Mouse (Mus musculus): ENCODE data around the gene Npr2.
A peak's percentile ranks its signal among the peaks of the same experiment; 100 is the strongest.
"Not testable (repeated sequence)": the region's sequence is repeated elsewhere in the genome, so short reads cannot be mapped to it uniquely, and the experiment has no call there.

The Npr2 gene

GRCm38 (mm10) chr4:43631046-43631955, at the start of gene Npr2:
Npr2 (plus strand) TSS chr4:43631935.
- DNase-seq (ENCODE audit: low read depth, low spot score), result peak; percentile 43

- DNase-seq (ENCODE audit: low read depth, low spot score), result no peak
Measured at GRCm38 (mm10) chr4:43582241-43582640, 49.5 kb upstream of the Npr2 start.

- no peak for DNase-seq (ENCODE audit: low read depth, low spot score)
Measured at GRCm38 (mm10) chr4:43583421-43583820, 48.3 kb upstream of the Npr2 start.

GRCm38 (mm10) chr4:43584444-43585416, 47.0 kb upstream of the Npr2 start, which contains the start of gene Msmp:
Msmp (minus strand) TSS chr4:43584494.
- no peak for DNase-seq (ENCODE audit: low read depth, low spot score)

- no peak for DNase-seq (ENCODE audit: low read depth, low spot score)
Measured at GRCm38 (mm10) chr4:43585682-43586081, 46.1 kb upstream of the Npr2 start.

- DNase-seq (ENCODE audit: low read depth, low spot score), result no peak
Measured at GRCm38 (mm10) chr4:43586411-43586810, 45.3 kb upstream of the Npr2 start.

- no peak for DNase-seq (ENCODE audit: low read depth, low spot score)
Measured at GRCm38 (mm10) chr4:43587681-43588080, 44.1 kb upstream of the Npr2 start.

- peak; percentile 24 for DNase-seq (ENCODE audit: low read depth, low spot score)
Measured at GRCm38 (mm10) chr4:43591543-43591942, 40.2 kb upstream of the Npr2 start.

- no peak for DNase-seq (ENCODE audit: low read depth, low spot score)
Measured at GRCm38 (mm10) chr4:43591961-43592360, 39.8 kb upstream of the Npr2 start.

- DNase-seq (ENCODE audit: low read depth, low spot score), result no peak
Measured at GRCm38 (mm10) chr4:43593453-43593852, 38.3 kb upstream of the Npr2 start.

GRCm38 (mm10) chr4:43596597-43596996, 35.1 kb upstream of the Npr2 start:
- DNase-seq (ENCODE audit: low read depth, low spot score), result not testable (repeated sequence)

GRCm38 (mm10) chr4:43598200-43598599, 33.5 kb upstream of the Npr2 start:
- DNase-seq (ENCODE audit: low read depth, low spot score), result no peak

GRCm38 (mm10) chr4:43598650-43599380, 32.9 kb upstream of the Npr2 start:
- DNase-seq (ENCODE audit: low read depth, low spot score), result no peak

GRCm38 (mm10) chr4:43600195-43600934, 31.4 kb upstream of the Npr2 start:
- DNase-seq (ENCODE audit: low read depth, low spot score), result no peak

GRCm38 (mm10) chr4:43604099-43604498, 27.6 kb upstream of the Npr2 start:
- no peak for DNase-seq (ENCODE audit: low read depth, low spot score)

- no peak for DNase-seq (ENCODE audit: low read depth, low spot score)
Measured at GRCm38 (mm10) chr4:43604751-43605685, 26.7 kb upstream of the Npr2 start.

- DNase-seq (ENCODE audit: low read depth, low spot score), result no peak
Measured at GRCm38 (mm10) chr4:43612534-43612933, 19.2 kb upstream of the Npr2 start.

- DNase-seq (ENCODE audit: low read depth, low spot score), result no peak
Measured at GRCm38 (mm10) chr4:43613060-43613730, 18.5 kb upstream of the Npr2 start.

Measured in mesoderm, embryonic 11.5 days (tissue).